Mouse (Mus musculus): ENCODE results near the gene Baz1b.

- TF ChIP-seq CHD2 (IDR thresholded peaks at IDR 0.05; ENCODE audit: low read depth, low read length) (no peak), MAFK (IDR thresholded peaks at IDR 0.05; ENCODE audit: insufficient read depth, low read depth, low read length) (no peak), ZC3H11A (IDR thresholded peaks at IDR 0.05; ENCODE audit: borderline replicate concordance, low read depth, low read length) (no peak)
These were observed 2.0 kb upstream of the Baz1b start for GRCm38 (mm10) chr5:135185016-135185415.

Data from ES-E14 (cell line).